Mouse (Mus musculus) stomach, postnatal 0 days (tissue): ENCODE data around the gene Rbms3. TPM values are rescaled to one million over a fixed set of nuclear protein-coding genes. Genes with fewer than 3 reads are reported as not detected.

Experiments
- ATAC-seq: fragments of 200-750 bp; cut with Nextera tagmentation; 2 replicates; pipeline ENCODE4 v1.8.0; 2017; ENCODE audit not compliant: low FRiP score, low TSS enrichment
- DNase-seq: peaks from one replicate; pipeline ENCODE4 v3.0.0-alpha.2; 2016; ENCODE audit warnings: low spot score
- H3K27ac ChIP-seq: fragments of 300-500 bp; sonication (generic); replicated peaks from 2 replicates; pipeline ENCODE4 v1.5.1; 2014; ENCODE audit warnings: mild to moderate bottlenecking, control low read depth
- H3K27me3 ChIP-seq: fragments of 300-500 bp; sonication (generic); 2 replicates; pipeline ENCODE4 v1.6.1; 2014; ENCODE audit warnings: low read length; ENCODE audit not compliant: control insufficient read depth, insufficient read depth
- H3K36me3 ChIP-seq: fragments of 300-500 bp; sonication (generic); 2 replicates; pipeline ENCODE4 v1.6.1; 2014; ENCODE audit warnings: low read length, mixed read lengths; ENCODE audit not compliant: control insufficient read depth, insufficient read depth
- H3K4me1 ChIP-seq: fragments of 300-500 bp; sonication (generic); replicated peaks from 2 replicates; pipeline ENCODE4 v1.6.1; 2014; ENCODE audit warnings: antibody characterized with exemption; ENCODE audit not compliant: control insufficient read depth, insufficient read depth
- H3K4me2 ChIP-seq: fragments of 300-500 bp; sonication (generic); replicated peaks from 2 replicates; pipeline ENCODE4 v1.6.1; 2014; ENCODE audit warnings: low read depth, mild to moderate bottlenecking, control low read depth, moderate library complexity
- H3K4me3 ChIP-seq: fragments of 300-500 bp; sonication (generic); 2 replicates; pipeline ENCODE4 v1.5.1; 2014; ENCODE audit warnings: low read depth, low read length, control low read depth
- H3K9ac ChIP-seq: fragments of 300-500 bp; sonication (generic); 2 replicates; pipeline ENCODE4 v1.6.1; 2014; ENCODE audit warnings: mild to moderate bottlenecking, low read length, control low read depth, mixed read lengths
- H3K9me3 ChIP-seq: fragments of 300-500 bp; sonication (generic); 2 replicates; pipeline ENCODE4 v1.6.1; 2016; ENCODE audit warnings: low read length; ENCODE audit not compliant: control insufficient read depth
- CTCF ChIP-seq: IDR thresholded peaks from 2 replicates; pipeline ENCODE4 v1.5.1; 2016; ENCODE audit warnings: antibody characterized with exemption, low read depth, mild to moderate bottlenecking, moderate library complexity
- EP300 ChIP-seq: optimal IDR thresholded peaks from 2 replicates; pipeline ENCODE3; 2016; ENCODE audit warnings: antibody characterized with exemption
- WGBS: fragments of 180-500 bp; shearing (Covaris S2); extraction: QIAGEN DNeasy Blood & Tissue Kit; methylation state at CpG from one replicate; pipeline ENCODE4 v1.1.7; 2014; 5-methylcytosine and 5-hydroxymethylcytosine counted together
- polyA plus RNA-seq: library from polyadenylated mRNA; unstranded; fragments of >200 nt; fragmentation: Nextera tagmentation; extraction: Ambion mirVana; gene quantifications from 2 replicates; pipeline ENCODE4 v1.2.1, GENCODE M21; 2015

The Rbms3 gene
- polyA plus RNA-seq: 20.6 and 20.9 TPM in 2 replicates

DNA sequence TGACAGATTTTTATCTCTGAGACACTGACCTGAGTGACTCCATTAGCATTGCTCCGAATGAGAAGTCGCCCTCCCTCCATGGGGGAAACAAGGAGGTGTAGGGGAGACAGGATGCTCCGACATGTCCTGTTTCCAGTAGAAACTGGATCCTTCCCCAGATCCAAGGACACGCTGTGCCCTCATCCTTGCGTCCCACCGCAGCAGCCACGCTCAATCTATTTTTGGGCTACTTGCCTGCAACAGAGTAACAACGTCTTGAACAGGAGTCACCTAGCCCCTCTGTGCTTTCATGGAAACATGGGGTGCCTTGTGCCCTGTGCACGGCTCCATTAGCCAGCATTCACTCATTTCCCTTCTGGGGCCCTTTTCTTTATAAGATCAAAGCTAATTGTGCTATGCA lies at the start of gene Rbms3:
Gene Rbms3 (minus strand): TSS at position 143 of the 400 bp plus-strand sequence.
- 77% methylated on average over 9 of the region's 9 CpGs for WGBS
- H3K36me3 ChIP-seq: no peaks in the 10 kb centered on the region

DNA sequence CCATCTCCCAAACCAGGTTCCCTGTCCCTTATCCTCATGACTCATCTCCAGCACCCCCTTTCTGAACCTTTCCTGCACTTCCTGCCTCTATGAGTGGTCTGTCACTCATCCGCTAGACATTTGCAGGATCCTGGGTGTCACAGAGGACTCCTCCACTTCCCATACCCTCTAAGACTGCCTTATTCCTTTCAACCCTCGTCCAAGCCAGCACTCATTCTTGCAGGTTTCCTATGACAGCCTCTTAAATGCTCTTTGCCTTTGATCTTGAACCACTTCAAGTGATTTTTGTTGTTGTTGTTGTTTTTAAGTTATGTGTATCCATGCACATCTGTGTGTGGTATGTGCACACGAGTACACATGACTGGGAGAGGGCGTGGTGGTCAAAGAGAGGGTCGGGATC lies 43.6 kb upstream of the Rbms3 start:
- Histone ChIP-seq H3K36me3 (no peaks in the 10 kb centered on the region), H3K4me2 (no peak overlapping the region), H3K9me3 (no peaks in the 10 kb centered on the region), H3K27ac (no peak overlapping the region), H3K4me1 (no peaks in the 10 kb centered on the region), H3K4me3 (no peak overlapping the region), H3K9ac (no peak overlapping the region), H3K27me3 (no peaks in the 10 kb centered on the region)
- WGBS: 83% methylated on average over 5 of the region's 5 CpGs
- no peak for TF ChIP-seq CTCF
- TF ChIP-seq EP300: no peak
- ATAC-seq: no peak
- DNase-seq: no peak

More for the DNA sequence above, at the start of gene Rbms3:
- Histone ChIP-seq H3K4me3 (no peak within 1 kb of the TSS), H3K4me2 (no peak within 1 kb of the TSS), H3K4me1 (no peaks in the 10 kb centered on the region), H3K9me3 (no peaks in the 10 kb centered on the region), H3K9ac (no peak within 1 kb of the TSS), H3K27me3 (no peaks in the 10 kb centered on the region), H3K27ac (no peak within 1 kb of the TSS)
- no peak for DNase-seq
- no peak for TF ChIP-seq CTCF
- TF ChIP-seq EP300: no peak
- no peak for ATAC-seq

GRCm38 (mm10) chr9:117654626-117655025 lies 24.9 kb upstream of the Rbms3 start:
- Histone ChIP-seq H3K36me3 (no peaks in the 10 kb centered on the region), H3K27ac (no peak overlapping the region), H3K4me3 (no peak overlapping the region), H3K4me1 (no peaks in the 10 kb centered on the region), H3K4me2 (no peak overlapping the region), H3K27me3 (no peaks in the 10 kb centered on the region), H3K9me3 (no peaks in the 10 kb centered on the region), H3K9ac (no peak overlapping the region)
- 51% methylated on average over 2 of the region's 2 CpGs for WGBS
- DNase-seq (no peak), ATAC-seq (no peak)
- TF ChIP-seq EP300 (no peak), CTCF (no peak)

- Histone ChIP-seq H3K4me2 (no peak overlapping the region), H3K36me3 (no peaks in the 10 kb centered on the region), H3K4me1 (no peaks in the 10 kb centered on the region), H3K27ac (no peak overlapping the region), H3K9me3 (no peaks in the 10 kb centered on the region), H3K27me3 (no peaks in the 10 kb centered on the region), H3K4me3 (no peak overlapping the region), H3K9ac (no peak overlapping the region)
- no peak for DNase-seq
- 36% methylated on average over 5 of the region's 5 CpGs for WGBS
- TF ChIP-seq EP300: no peak
- ATAC-seq: no peak
These were observed 23.9 kb upstream of the Rbms3 start for GRCm38 (mm10) chr9:117653641-117654040.

DNA sequence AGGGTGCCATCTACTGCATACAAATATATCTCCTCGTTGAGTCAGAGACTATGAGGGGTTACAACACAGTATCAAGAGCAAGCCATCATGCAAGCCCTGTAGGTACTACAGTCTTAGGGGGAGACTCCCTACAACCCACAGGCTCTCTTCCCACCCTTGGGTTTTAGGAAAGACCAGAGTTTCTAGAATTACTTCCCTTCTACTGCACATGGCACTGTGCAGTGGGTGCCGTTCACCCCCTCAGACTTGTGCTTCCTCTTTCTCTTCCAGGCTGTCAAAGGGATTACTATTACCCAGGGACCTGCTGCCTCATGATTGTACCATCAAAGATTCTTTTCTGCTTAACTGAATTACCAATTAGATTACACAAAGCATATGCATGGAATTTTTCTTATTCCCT lies 16.4 kb upstream of the Rbms3 start:
- Histone ChIP-seq H3K4me1 (no peaks in the 10 kb centered on the region), H3K4me2 (no peak overlapping the region), H3K9ac (no peak overlapping the region), H3K4me3 (no peak overlapping the region), H3K27ac (no peak overlapping the region), H3K27me3 (no peaks in the 10 kb centered on the region), H3K36me3 (no peaks in the 10 kb centered on the region), H3K9me3 (no peaks in the 10 kb centered on the region)
- WGBS: 65% methylated on average over 2 of the region's 2 CpGs
- no peak for ATAC-seq
- no peak for DNase-seq
- TF ChIP-seq EP300 (no peak), CTCF (no peak)

GRCm38 (mm10) chr9:117641090-117641782 lies 11.5 kb upstream of the Rbms3 start:
- Histone ChIP-seq H3K4me3 (no peak overlapping the region), H3K9ac (no peak overlapping the region), H3K27me3 (no peaks in the 10 kb centered on the region), H3K36me3 (no peaks in the 10 kb centered on the region), H3K27ac (no peak overlapping the region), H3K4me2 (no peak overlapping the region), H3K4me1 (no peaks in the 10 kb centered on the region), H3K9me3 (no peaks in the 10 kb centered on the region)
- ATAC-seq (no peak), DNase-seq (no peak)
- WGBS: 72% methylated on average over 4 of the region's 4 CpGs
- TF ChIP-seq EP300: no peak
- TF ChIP-seq CTCF: no peak
